Mouse (Mus musculus): Measurements from ENCODE around the gene Nsg1. TPM values are rescaled to one million over a fixed set of nuclear protein-coding genes. Genes with fewer than 3 reads are reported as not detected.

The Nsg1 gene
- polyA plus RNA-seq, 1 experiment, result 13.9 TPM

Other genes with a start within 250 kb of the Nsg1 start
- gene Stx18, start 121.2 kb downstream of the Nsg1 start, polyA plus RNA-seq (2012; rRNA removed), result 25.0 and 28.7 TPM in 2 replicates
- gene Zbtb49, start 60.5 kb upstream of the Nsg1 start, polyA plus RNA-seq (2012; rRNA removed), result 10.1 and 10.6 TPM in 2 replicates
- gene Lyar, start 60.6 kb upstream of the Nsg1 start, polyA plus RNA-seq (2012; rRNA removed), result 25.1 and 28.0 TPM in 2 replicates
- 40.9 and 56.6 TPM in 2 replicates for gene Tmem128, start 100.3 kb upstream of the Nsg1 start, polyA plus RNA-seq (2012; rRNA removed)
- gene Otop1, start 116.1 kb upstream of the Nsg1 start, polyA plus RNA-seq (2012; rRNA removed), result 0.01 and 0.06 TPM in 2 replicates
- not detected in 2 replicates for gene Drd5, start 159.5 kb upstream of the Nsg1 start, polyA plus RNA-seq (2012; rRNA removed)

Measured in urinary bladder, adult 2 months (tissue).